Mouse (Mus musculus) hematopoietic stem cell, adult 5-6 weeks (primary cell): ENCODE results near the gene Gm42791. TPM values are rescaled to one million over a fixed set of nuclear protein-coding genes. Genes with fewer than 3 reads are reported as not detected.
A peak's percentile ranks its signal among the peaks of the same experiment; 100 is the strongest.

Source experiments
- ATAC-seq, 2 experiments: fragments of 125-278 bp in 1 of 2; replicated peaks in 1 of 2; 2 replicates each; pipeline ENCODE4 v1.8.0; 2016 to 2017; ENCODE audit warnings: inconsistent platforms in 2 of 2, mild to moderate bottlenecking in 2 of 2, moderate number of reproducible peaks in 2 of 2, low read depth in 1 of 2, moderate TSS enrichment in 1 of 2; ENCODE audit not compliant: low FRiP score in 2 of 2, poor library complexity in 2 of 2, severe bottlenecking in 2 of 2, insufficient read depth in 1 of 2, low TSS enrichment in 1 of 2
- total RNA-seq: library from RNA; stranded (forward); fragments of 172-1452, 232-1000 nt; gene quantifications from 2 replicates; pipeline ENCODE4 v1.2.3, GENCODE M21; 2017

Gm42791 gene
- total RNA-seq, 1 experiment from 2014 or later, result 0.30 TPM

- ATAC-seq, result no peak
Observed at GRCm38 (mm10) chr5:148992598-148992997, 2.3 kb downstream of the Gm42791 start.

GRCm38 (mm10) chr5:148990891-148991311, 4.0 kb downstream of the Gm42791 start:
- ATAC-seq, result no peak

GRCm38 (mm10) chr5:148989480-148989879, 5.5 kb downstream of the Gm42791 start:
- ATAC-seq, result no peak

- no peak for ATAC-seq
Observed at GRCm38 (mm10) chr5:148984961-148985360, 10.0 kb downstream of the Gm42791 start.

- no peak for ATAC-seq
Observed at GRCm38 (mm10) chr5:148983696-148984095, 11.3 kb downstream of the Gm42791 start.

GRCm38 (mm10) chr5:148983108-148983664, 11.8 kb downstream of the Gm42791 start:
- ATAC-seq, result no peak

GRCm38 (mm10) chr5:148982396-148982795, 12.6 kb downstream of the Gm42791 start:
- ATAC-seq, result no peak

GRCm38 (mm10) chr5:148980607-148981006, 14.3 kb downstream of the Gm42791 start:
- ATAC-seq, result peak in 1 of 2 experiments; percentile 51; a peak in 1 of 4 replicates

- ATAC-seq, result peak; percentile 9 to 25; a peak in 1 of 4 replicates
Observed at GRCm38 (mm10) chr5:148978458-148979165, 16.3 kb downstream of the Gm42791 start.

- ATAC-seq, result peak; percentile 44 to 54; a peak in 3 of 4 replicates
Observed at GRCm38 (mm10) chr5:148977698-148978457, 17.1 kb downstream of the Gm42791 start.

GRCm38 (mm10) chr5:148976876-148977275, 18.1 kb downstream of the Gm42791 start:
- 0 out of 4 replicates have a peak, but pooled peaks of 1 of the 2 experiments have one; percentile 10 for ATAC-seq

GRCm38 (mm10) chr5:148975035-148975434, 19.9 kb downstream of the Gm42791 start:
- no peak for ATAC-seq

- ATAC-seq, result no peak
Observed at GRCm38 (mm10) chr5:148973019-148973668, 21.8 kb downstream of the Gm42791 start.

GRCm38 (mm10) chr5:148972167-148972566, 22.8 kb downstream of the Gm42791 start:
- ATAC-seq, result no peak

GRCm38 (mm10) chr5:148969648-148970047, 25.3 kb downstream of the Gm42791 start:
- ATAC-seq, result no peak

GRCm38 (mm10) chr5:148968958-148969576, 25.9 kb downstream of the Gm42791 start:
- ATAC-seq, result no peak

GRCm38 (mm10) chr5:148968179-148968578, 26.8 kb downstream of the Gm42791 start:
- no peak for ATAC-seq
